15 mouse cellular contexts compared by ENCODE assay signal in the genomic region with DNA sequence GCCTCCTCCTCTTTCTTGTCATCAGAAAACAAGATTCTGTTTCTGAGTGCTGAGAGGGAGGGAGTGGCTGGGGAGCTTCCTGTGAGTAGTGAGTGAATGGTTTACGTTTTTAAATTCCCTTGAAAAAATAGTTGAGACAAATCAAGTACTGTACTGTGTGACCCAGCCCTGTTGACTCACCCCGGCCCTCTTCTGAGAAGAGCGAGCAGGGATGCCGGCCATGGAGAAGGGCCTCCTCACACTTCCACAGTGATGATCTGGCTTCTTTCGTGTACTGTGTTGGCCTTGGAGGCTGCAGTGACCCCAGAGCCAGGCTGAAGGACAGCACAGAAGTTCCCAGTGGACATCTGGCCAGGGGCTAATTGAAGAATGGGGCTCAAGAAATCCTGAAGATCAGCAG.
"Had no signal": no experiment of that assay in that cellular context is flagged by ENCODE, and none has a peak within 500 bp of the region (broad histone marks: within the 10 kb centered on the region; RNA-seq: fewer than 3 reads in every experiment).

No protein-coding gene starts in this region.

- H3K9me3 ChIP-seq: limb, embryonic 12.5 days; limb, embryonic 15.5 days had no signal

- ATAC-seq: intestine, postnatal 0 days; liver, postnatal 0 days had no signal

- H3K4me3 ChIP-seq: left cerebral cortex, adult 2 months; limb, embryonic 12.5 days; limb, embryonic 15.5 days had no signal

- DNase-seq: kidney, adult 2 months; kidney, postnatal 10 days; kidney, postnatal 36 days; layer of hippocampus, postnatal 36 days; left cerebral cortex, postnatal 4 days; liver, postnatal 0 days; midbrain, embryonic 14.5 days; thymus, postnatal 25 days had no signal

- H3K4me1 ChIP-seq: limb, embryonic 12.5 days; limb, embryonic 15.5 days had no signal

- H3K27me3 ChIP-seq: limb, embryonic 12.5 days; limb, embryonic 15.5 days had no signal

- H3K4me2 ChIP-seq: limb, embryonic 12.5 days; limb, embryonic 15.5 days; liver, embryonic 11.5 days; midbrain, embryonic 11.5 days had no signal

- H3K27ac ChIP-seq: left cerebral cortex, adult 2 months; limb, embryonic 12.5 days; limb, embryonic 15.5 days; liver, embryonic 14.5 days had no signal

- H3K9ac ChIP-seq: limb, embryonic 12.5 days; limb, embryonic 15.5 days; liver, embryonic 14.5 days; liver, postnatal 0 days had no signal
